Mouse (Mus musculus) mature B cell (primary cell): ENCODE measurements around the gene Nop10.
"Not testable (repeated sequence)": the region's sequence is repeated elsewhere in the genome, so short reads cannot be mapped to it uniquely, and the experiment has no call there.

Experiments used
- in situ Hi-C: fragments of 300-500 bp; cut with MboI; formaldehyde crosslinking; loops from 2 replicates; pipeline ENCODE4 v1.14.3; 2019

Nop10 gene

DNA sequence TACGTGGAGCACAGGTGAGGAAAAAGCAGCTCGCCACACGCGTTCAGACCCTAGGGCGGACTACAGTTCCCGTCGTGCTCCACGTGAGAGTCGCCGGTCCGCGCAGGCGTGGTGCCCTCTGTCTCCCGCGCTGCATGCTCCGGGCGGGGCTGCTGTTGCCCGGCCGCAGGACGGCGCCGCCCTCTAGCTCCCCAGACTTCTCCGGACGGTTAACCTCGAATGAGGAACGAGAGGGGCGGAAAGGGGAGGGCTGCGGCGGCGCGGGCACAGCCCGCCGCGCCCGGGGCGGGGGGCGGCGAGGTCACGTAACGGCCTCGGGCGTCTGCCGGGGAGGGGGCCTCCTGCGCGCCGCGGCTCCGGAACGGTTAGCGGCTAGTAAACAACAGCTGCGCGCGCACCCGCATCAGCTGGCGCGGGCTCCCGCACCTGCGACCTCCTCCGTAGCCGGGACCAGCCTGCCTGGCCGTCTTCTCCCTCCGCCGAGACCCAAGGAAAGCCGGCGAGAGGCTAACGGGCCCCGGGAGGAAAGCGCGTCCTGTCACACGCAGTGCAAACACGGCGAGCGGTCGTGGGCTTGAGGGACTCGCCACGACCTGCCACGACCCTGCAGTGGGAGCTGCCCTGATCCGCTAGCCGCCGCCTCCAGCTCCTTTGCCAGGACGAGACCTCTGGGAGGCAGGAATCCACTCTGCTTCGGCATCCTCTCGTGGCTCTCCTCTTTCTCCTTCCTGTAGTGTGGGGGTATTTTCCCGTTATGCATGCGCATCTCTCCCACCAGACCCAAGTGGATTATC is 3.9 kb downstream of the Nop10 start, which contains the start of gene Slc12a6:
Slc12a6 (plus strand) TSS at position 378 of the 794 bp plus-strand sequence.
- in situ Hi-C loops, result no loop called here

DNA sequence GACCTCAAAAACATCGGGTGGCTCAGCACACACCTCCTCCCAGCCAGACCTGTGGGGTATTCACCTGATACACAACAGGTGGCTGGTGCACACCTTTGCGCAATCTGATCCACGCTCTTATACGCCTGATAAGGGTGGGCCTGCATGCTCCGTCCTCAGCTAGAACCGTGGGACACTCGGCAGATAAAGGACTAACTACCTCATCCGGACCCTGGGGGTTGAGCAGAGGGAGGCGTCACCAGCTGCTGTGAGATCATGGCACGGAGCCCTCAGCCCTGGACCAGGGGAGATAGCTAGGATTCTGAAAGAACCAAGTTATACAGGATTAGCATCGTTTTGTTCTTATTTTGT is 4.5 kb downstream of the Nop10 start, which contains the start of gene Gm21985:
Gm21985 (plus strand) TSS at position 73 of the 351 bp plus-strand sequence.
- in situ Hi-C loops, result no loop called here

DNA sequence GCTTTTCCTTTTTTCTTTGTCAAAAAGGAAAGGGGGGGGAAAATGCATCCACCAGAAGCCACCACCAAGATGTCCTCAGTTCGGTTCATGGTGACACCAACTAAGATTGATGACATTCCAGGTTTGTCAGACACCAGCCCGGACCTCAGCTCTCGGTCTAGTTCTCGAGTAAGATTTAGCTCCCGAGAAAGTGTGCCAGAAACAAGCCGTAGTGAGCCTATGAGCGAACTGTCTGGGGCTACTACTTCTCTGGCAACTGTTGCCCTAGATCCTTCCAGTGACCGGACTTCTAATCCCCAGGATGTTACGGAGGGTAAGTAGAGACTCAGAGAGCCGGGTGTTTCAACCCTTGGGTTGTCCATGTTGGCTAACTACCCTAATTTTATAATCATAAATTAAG is 5.1 kb downstream of the Nop10 start:
- in situ Hi-C loops, result no loop called here

DNA sequence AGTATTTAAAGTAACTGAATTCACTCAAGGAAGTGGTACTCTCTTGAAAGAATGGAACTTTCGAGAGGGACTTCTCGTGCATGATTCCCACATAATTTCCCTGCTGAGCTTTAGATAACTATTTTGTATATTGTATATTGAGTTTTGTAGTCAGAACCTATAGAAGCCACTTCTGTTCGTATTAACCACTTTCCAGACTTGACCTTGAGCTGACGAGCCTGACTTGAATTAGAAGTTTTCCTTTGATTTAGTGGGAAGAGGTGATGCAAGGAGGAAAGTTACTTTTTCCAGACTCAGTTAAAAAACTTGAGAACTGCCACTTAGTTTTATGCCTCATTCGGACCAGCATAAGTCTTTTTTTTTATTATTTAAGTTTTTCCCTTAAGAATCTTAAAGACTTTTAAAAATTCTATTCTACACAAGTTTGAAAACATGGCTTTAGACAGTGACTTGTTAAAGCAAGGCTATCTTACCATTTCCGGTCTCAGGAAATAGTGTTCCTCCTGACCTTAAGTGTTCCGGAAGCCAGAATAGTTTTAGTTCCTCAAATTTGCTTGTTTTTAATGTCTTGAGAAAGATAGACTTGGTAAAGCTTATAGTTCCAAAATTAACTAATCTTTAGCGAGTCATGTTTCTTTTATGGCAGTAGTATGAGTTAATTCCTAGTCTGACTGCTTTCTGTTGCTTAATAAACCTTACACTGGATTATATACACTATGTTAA is 6.0 kb downstream of the Nop10 start:
- in situ Hi-C loops, result no loop called here

DNA sequence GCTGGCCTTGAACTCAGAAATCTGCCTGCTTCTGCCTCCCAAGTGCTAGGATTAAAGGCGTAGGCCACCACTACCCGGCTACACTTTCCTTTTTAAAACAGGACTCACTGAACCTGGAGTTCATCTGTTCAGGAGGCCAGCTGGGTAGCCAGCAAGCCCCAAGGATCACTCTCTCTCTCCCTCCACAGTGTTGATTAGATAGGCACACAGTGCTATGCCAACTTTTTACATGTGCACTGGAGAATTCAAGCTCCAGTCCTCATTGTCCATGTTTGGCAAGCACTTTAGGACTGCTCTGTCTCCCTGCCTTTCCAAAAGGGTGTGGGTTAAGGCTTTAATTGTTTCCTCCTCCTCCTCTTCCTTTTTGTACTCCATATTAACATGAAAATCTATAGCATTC is 8.3 kb downstream of the Nop10 start:
- in situ Hi-C loops, result no loop called here

DNA sequence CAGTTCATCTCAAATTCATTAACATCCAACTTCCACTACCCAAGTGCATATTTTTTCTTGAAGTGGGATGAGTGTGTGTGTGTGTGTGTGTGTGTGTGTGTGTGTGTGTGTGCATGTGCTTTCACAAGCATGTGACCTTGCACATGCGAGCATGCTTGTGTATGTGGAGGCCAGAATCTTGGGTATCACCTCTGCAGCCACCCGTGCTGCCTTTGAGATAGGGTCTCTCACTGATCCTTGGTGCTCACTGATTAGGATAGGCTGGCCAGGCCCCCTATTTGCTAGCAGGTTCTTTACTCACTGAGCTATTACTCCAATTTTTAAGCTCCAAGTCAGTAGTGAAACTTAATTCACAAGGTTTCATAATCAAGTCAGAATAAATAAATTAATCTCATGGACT is 11.2 kb downstream of the Nop10 start:
- in situ Hi-C loops, result no loop called here

DNA sequence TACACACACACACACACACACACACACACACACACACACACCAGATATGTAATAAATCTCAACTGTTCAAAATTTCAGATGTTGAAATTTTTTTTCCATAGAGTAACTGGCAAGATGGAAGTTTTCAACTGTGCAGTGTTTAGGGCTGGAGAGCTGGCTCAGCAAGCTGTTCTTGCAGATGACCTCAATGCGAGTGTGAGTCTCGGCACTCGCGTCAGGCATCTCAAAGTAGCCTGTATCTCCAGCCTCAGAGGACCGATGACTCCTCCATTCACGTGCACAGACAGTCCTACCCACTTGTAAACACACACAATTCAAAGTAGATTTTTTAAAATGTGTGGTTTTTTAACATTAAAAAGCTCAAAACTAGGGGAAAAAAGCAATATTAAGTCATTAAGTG is 11.7 kb downstream of the Nop10 start:
- in situ Hi-C loops, result no loop called here

DNA sequence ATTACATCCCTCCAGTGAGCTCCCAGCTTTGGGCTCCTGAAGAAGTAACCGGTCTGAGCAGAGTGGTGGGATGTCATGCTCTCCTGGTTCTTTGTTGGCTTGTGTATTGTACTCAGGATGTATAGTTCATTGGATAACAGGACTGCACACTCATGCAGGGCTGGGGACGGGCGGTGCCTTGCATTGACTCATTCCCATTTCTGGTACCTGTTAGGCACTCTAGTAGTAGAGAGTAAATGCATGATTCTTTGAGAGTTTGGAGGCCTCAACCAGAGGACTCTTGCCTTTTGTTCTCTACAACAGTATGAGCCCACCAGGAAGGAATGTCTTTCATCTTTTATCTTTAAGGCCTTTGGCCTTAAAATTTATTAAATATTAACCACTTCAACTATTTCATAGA is 15.1 kb downstream of the Nop10 start:
- in situ Hi-C loops, result no loop called here

DNA sequence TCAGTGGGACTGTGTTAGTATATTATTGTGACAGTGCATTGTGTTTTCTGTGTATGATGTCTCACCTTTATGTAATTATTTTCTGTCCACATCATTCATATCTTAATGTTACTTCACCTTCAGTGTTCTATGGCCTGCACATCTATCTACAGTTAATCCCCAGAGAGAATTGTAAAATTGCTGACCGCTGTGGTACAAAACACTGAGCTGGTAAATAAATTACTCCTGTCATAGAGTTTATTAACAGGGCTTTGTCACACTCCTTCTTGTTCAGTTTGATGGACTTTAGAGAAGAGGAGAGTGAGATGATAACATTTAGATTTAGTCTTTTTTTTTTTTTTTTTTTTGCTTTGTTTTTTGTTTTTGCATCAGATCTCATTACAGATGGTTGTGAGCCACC is 21.1 kb downstream of the Nop10 start:
- in situ Hi-C loops, result no loop called here

DNA sequence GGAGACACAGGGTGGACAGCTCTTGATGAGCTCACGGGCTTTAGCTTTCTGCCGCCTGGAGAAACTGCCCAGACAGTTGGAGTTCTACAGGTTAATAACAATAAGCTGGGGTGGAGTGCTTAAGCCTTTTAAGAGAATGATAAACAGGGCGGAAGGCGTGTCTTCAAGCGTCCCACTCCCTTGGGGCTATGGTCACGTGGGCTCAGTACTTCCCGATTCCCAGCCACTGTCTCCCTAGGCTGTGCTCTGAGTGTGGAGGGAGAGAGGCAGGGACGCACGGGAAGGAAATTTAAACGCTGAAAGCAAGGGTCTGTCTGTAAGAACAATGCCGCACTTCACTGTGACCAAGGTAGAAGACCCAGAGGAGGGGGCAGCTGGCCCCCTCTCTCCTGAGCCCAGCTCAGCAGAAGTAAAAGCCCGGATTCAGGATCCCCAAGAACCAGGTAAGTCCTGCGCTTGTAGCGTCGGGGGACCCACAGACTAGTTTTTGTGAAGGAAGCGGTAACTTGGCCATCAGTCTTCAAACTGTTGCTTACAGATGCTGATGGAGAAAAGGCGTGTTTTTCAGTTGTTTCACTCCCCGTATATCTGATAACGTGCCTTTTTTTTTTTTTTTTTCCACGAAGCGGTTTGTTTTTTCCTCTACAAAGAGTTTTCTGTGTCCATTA is 22.8 kb downstream of the Nop10 start:
- in situ Hi-C loops, result no loop called here

DNA sequence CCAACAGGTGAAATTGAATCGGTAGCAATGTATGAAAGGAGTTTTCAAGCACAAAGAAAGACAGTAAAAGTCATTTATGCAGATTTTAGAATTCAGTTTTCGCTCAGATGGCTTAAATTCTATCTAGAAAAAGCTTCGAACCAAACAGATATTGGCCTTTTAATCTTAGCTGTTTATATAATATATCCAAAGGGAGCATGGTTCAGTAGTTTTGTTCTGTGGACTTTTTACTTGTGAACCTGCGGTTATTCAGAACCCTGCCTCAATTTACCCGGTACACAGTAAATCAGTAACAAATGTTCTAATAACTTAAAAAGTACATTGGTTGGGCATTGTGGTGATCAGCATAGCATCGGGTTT is 23.3 kb downstream of the Nop10 start:
- in situ Hi-C loops, result no loop called here

DNA sequence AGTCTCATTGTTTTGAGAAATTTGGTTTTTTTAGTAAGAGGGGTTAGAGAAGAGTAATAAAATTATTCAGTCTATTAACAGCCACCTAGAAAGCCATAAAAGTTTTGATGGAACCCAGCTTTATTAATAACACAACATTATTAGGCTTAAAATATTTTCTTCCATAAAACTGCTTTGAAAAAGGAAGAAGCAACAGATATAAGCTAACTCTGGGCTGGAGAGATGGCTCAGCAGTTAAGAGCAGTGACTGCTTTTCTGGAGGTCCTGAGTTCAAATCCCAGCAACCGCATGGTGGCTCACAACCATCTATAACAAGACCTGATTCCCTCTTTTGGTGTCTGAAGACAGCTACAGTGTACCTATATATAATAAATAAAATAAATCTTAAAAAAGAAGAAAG is 24.3 kb downstream of the Nop10 start:
- in situ Hi-C loops, result not testable (repeated sequence)

DNA sequence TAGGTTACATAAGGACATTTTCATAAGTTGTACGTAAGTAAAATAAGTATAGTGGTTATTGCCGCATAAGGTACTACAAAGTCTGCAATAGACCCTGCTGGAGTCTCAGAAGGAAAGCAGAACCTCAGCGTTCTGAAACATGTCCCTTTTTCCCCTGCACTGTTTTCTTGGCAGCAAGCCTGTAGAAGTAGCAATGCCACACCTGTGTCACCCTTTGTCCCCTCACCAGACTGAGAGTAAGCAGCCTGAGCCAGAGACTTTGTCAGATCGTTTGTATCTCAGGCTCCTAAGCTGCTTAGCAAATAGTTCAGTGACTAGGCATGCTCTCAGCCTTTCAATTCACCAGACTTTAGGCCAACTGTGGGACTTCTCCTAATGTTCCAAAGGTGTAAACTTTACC is 25.3 kb downstream of the Nop10 start:
- in situ Hi-C loops, result no loop called here

DNA sequence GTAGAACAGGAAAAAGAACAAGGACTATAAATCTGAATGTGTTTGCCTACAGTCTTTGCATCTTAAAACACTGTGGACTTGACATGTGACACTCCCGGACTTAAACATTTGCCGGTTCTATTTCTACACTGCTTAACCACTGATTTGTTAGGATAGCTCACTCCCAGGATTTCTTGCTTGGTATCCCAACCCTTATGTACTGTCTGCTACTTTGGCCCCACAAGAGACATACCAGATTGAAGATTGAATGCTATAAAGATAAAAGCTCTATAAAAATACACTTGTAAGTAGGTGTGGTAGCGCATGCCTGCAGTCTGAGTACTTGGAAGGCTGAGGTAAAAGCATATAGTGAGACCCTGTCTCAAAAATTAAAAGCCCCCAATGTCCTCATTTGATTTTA is 27.8 kb downstream of the Nop10 start:
- in situ Hi-C loops, result no loop called here

DNA sequence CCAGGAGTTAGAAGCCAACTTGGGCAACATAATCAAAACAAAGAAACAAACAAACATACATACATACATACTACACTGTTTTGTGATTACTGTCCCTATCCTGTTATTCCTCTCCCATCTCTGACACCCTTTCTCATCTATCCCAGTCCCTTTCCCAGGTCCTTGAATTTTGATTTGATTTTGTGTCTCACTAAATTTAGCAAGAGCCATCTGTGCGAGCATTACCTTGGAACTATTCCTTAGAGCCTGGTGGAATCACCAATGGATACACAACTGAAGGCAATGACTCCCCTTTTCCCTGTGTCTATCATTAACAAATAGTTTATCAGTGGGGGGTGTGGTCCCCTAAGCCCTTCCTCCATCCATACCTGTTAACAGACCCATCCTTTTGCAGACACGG is 31.1 kb downstream of the Nop10 start:
- in situ Hi-C loops, result no loop called here

DNA sequence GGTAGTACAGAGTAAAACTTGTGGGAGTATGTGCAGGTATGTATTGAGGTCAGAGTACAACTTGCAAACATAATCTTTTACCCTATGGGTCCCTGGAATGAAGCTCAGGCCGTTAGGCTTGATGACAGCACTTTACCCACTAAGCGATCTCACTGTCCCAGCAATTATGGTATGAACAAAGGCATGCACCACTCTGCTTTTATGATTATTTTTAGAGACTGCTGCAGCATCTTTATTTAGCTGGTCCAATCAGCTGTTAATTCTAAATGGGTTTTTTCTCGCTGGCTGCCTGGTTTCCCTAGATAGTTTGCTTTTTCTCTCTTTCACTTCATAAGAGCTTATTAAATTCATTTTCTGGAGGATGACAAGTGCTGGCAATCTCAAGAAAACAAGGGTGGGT is 34.5 kb downstream of the Nop10 start:
- in situ Hi-C loops, result no loop called here

DNA sequence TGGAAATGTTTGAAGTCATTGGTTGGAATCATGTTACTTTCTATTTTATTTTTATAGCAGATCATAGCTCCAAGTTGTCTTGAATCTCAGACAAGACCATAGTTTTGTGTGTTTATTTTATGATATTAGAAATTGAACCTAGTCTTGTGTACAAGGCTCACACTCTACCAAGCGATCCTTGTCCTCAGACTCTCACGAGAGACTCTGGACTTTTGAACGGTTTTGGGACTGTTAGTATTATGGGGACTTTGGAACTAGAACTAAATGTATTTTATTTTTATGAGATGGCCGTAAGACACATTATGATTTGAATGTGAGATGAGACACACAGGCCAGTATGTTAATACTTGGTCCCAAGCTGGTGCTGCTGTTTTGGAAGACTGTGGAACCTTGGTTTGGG is 36.5 kb downstream of the Nop10 start:
- in situ Hi-C loops, result no loop called here

DNA sequence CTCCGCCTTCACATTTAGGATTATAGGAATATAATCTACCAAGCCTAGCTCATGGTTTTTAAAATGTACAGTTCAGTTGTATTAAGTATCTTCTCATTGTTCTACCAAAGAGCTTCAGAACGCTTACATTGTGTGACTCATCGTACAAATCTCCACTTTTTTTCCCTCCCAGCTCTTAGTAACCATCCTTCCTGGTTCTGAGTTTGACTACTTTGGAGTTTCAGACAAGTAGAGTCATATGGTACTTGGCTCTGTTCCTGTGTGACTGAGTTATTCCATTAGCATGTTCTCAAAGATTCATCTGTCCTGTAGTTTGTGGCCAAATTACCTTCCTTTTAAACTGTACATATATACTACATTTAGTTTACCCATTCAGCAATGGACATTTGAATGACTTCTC is 46.9 kb downstream of the Nop10 start:
- in situ Hi-C loops, result no loop called here

DNA sequence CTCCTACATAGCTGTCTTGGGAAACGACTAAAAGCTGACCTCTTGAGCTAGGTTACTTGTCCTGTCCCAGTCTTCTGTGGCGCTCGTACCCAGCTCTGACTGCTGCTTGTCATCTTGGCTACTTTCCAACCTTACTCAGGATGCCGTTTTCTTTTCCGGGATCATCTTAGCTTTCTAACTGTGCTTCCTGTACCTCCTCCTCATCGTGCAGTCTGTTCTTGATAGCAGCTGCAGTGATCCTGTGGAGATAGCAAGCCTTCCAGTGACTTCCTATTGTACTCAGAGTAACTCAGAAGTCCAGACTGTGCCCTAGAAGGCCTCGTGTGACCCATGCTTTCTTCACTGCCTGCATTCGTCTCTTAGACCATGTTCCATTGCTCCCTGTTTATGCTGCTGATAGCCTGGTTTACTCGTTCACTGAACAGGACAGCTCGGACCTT is 47.5 kb downstream of the Nop10 start:
- in situ Hi-C loops, result no loop called here
